Mouse (Mus musculus) lung, postnatal 10 days (tissue): Measurements from ENCODE around the gene Rnf223.

Experiments used
- DNase-seq: peaks from one replicate; pipeline ENCODE4 v3.0.0; 2021

Rnf223 gene

GRCm38 (mm10) chr4:156130436-156130835 lies at the start of gene Rnf223:
Rnf223 (plus strand) TSS chr4:156130513.
- no peak for DNase-seq

- DNase-seq = no peak
Observed at GRCm38 (mm10) chr4:156082621-156083234, 47.6 kb upstream of the Rnf223 start.

GRCm38 (mm10) chr4:156083348-156083747 lies 47.0 kb upstream of the Rnf223 start:
- DNase-seq = peak; percentile 35

- no peak for DNase-seq
Observed at GRCm38 (mm10) chr4:156084096-156084879, 46.0 kb upstream of the Rnf223 start.

GRCm38 (mm10) chr4:156085256-156085655 lies 45.1 kb upstream of the Rnf223 start:
- DNase-seq = no peak

GRCm38 (mm10) chr4:156087398-156088087 lies 42.8 kb upstream of the Rnf223 start:
- no peak for DNase-seq

- no peak for DNase-seq
Observed at GRCm38 (mm10) chr4:156091236-156091635, 39.1 kb upstream of the Rnf223 start.

GRCm38 (mm10) chr4:156092765-156093164 lies 37.5 kb upstream of the Rnf223 start:
- no peak for DNase-seq

GRCm38 (mm10) chr4:156093758-156094157 lies 36.6 kb upstream of the Rnf223 start:
- no peak for DNase-seq

GRCm38 (mm10) chr4:156096191-156096590 lies 34.1 kb upstream of the Rnf223 start:
- no peak for DNase-seq

- no peak for DNase-seq
Observed at GRCm38 (mm10) chr4:156097770-156098366, 32.4 kb upstream of the Rnf223 start.

GRCm38 (mm10) chr4:156099427-156099826 lies 30.9 kb upstream of the Rnf223 start:
- no peak for DNase-seq

GRCm38 (mm10) chr4:156100501-156100900 lies 29.8 kb upstream of the Rnf223 start:
- DNase-seq = no peak

- peak; percentile 13 for DNase-seq
Observed at GRCm38 (mm10) chr4:156101481-156101903, 28.8 kb upstream of the Rnf223 start.

GRCm38 (mm10) chr4:156103342-156103741 lies 27.0 kb upstream of the Rnf223 start:
- DNase-seq = no peak

GRCm38 (mm10) chr4:156108606-156109546 lies 21.4 kb upstream of the Rnf223 start:
- DNase-seq = peak; percentile 88

- peak; percentile 99 for DNase-seq
Observed at GRCm38 (mm10) chr4:156109570-156110331, 20.6 kb upstream of the Rnf223 start, which contains the start of gene 9430015G10Rik. 9430015G10Rik (plus strand) TSS chr4:156109982.

- no peak for DNase-seq
Observed at GRCm38 (mm10) chr4:156124077-156124476, 6.2 kb upstream of the Rnf223 start.

- DNase-seq = no peak
Observed at GRCm38 (mm10) chr4:156125393-156125792, 4.9 kb upstream of the Rnf223 start.

- no peak for DNase-seq
Observed at GRCm38 (mm10) chr4:156126841-156127240, 3.5 kb upstream of the Rnf223 start.

GRCm38 (mm10) chr4:156128746-156129145 lies 1.6 kb upstream of the Rnf223 start:
- no peak for DNase-seq
